Mouse (Mus musculus): Measurements from ENCODE around the gene Ppp2r2c. TPM values are rescaled to one million over a fixed set of nuclear protein-coding genes. Genes with fewer than 3 reads are reported as not detected.

Gene Ppp2r2c
- polyA plus RNA-seq, 1 experiment from 2014 or later, result 0.08 TPM

DNA sequence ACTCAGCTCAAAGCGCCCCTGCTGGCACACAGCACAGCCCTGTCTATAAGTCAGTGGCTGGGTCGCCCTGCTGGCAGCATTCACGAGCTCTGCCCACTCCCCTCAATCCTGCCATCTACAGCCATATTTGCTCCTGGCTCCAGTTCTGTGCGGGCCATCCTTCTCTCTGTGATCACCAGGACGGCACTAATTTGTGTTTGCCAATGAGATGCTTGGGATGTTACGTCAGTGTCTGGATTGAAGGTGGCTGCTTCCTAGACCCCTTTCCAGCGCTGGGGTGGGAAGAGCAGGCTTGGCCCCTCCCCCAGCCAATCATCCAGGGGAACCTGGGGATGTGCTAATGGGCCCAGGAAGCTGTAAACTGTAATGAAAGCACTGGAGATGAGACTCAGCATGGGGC lies 42.7 kb downstream of the Ppp2r2c start:
- Histone ChIP-seq H3K4me1 (ENCODE audit: control insufficient read depth, insufficient read depth, low read length) (no peaks in the 10 kb centered on the region), H3K9ac (ENCODE audit: low read length) (no peak overlapping the region), H3K27me3 (ENCODE audit: control insufficient read depth, insufficient read depth, low read length) (peaks cover 25% of the 10 kb centered on the region), H3K9me3 (replicated peaks; ENCODE audit: control insufficient read depth, low read length) (no peaks in the 10 kb centered on the region), H3K4me2 (ENCODE audit: low read depth, low read length) (no peak overlapping the region), H3K27ac (ENCODE audit: low read length) (no peak overlapping the region), H3K36me3 (ENCODE audit: control insufficient read depth, insufficient read depth) (no peaks in the 10 kb centered on the region), H3K4me3 (ENCODE audit: low read length) (no peak overlapping the region)
- 29% methylated on average over 7 of the region's 7 CpGs for WGBS
- no peak for ATAC-seq (replicated peaks; ENCODE audit: extremely low read depth, insufficient read depth, low FRiP score)

- Histone ChIP-seq H3K36me3 (ENCODE audit: control insufficient read depth, insufficient read depth) (no peaks in the 10 kb centered on the region), H3K9me3 (replicated peaks; ENCODE audit: control insufficient read depth, low read length) (no peaks in the 10 kb centered on the region), H3K4me2 (ENCODE audit: low read depth, low read length) (no peak overlapping the region), H3K4me1 (ENCODE audit: control insufficient read depth, insufficient read depth, low read length) (no peaks in the 10 kb centered on the region), H3K27ac (ENCODE audit: low read length) (no peak overlapping the region), H3K4me3 (ENCODE audit: low read length) (no peak overlapping the region), H3K9ac (ENCODE audit: low read length) (no peak overlapping the region), H3K27me3 (ENCODE audit: control insufficient read depth, insufficient read depth, low read length) (peaks cover 25% of the 10 kb centered on the region)
- no peak for ATAC-seq (replicated peaks; ENCODE audit: extremely low read depth, insufficient read depth, low FRiP score)
- WGBS, result 51% methylated on average over 11 of the region's 11 CpGs
Observed at GRCm38 (mm10) chr5:36911759-36912352, 43.5 kb downstream of the Ppp2r2c start.

DNA sequence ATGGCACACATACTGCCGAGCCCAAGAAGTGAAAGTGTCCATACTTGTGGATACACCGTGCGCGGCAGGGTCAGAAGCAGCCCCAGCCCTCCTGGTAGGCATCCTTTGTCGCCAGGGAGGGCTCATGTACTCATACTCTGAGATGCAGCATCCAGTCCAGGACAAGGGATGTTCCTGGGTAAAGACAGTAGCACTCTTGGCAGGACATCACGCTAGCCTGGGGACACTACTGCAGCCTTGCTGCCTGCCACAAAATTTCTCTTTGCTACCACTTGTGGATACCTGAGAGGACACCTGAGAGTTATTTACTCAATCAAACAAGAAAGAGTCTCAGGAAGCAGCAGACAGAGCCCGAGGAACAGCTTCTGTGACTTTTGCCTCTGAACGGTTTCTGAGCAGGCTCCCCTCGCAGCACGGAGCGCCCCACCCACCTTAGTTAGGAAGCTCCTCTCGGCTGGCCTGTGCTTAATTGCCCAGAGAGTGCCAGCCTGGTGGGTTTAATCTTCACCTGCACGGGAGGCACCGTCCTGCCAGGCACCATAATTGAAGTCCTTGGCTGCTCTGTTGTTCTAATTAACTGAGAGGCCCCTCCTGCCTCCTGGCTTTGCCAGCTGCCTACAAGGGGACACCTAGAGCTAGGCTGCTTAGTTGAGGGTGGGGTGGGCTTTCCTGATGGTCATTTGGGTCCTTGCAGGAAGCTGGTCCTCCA lies 44.4 kb downstream of the Ppp2r2c start:
- Histone ChIP-seq H3K9me3 (replicated peaks; ENCODE audit: control insufficient read depth, low read length) (no peaks in the 10 kb centered on the region), H3K36me3 (ENCODE audit: control insufficient read depth, insufficient read depth) (no peaks in the 10 kb centered on the region), H3K27ac (ENCODE audit: low read length) (no peak overlapping the region), H3K9ac (ENCODE audit: low read length) (no peak overlapping the region), H3K4me3 (ENCODE audit: low read length) (no peak overlapping the region), H3K4me2 (ENCODE audit: low read depth, low read length) (no peak overlapping the region), H3K4me1 (ENCODE audit: control insufficient read depth, insufficient read depth, low read length) (no peaks in the 10 kb centered on the region), H3K27me3 (ENCODE audit: control insufficient read depth, insufficient read depth, low read length) (peaks cover 25% of the 10 kb centered on the region)
- no peak for ATAC-seq (replicated peaks; ENCODE audit: extremely low read depth, insufficient read depth, low FRiP score)
- 47% methylated on average over 14 of the region's 14 CpGs for WGBS

- 56% methylated on average over 3 of the region's 3 CpGs for WGBS
- no peak overlapping the region for H3K27ac ChIP-seq (ENCODE audit: low read length)
- no peaks in the 10 kb centered on the region for H3K9me3 ChIP-seq (replicated peaks; ENCODE audit: control insufficient read depth, low read length)
- peaks cover 25% of the 10 kb centered on the region for H3K27me3 ChIP-seq (ENCODE audit: control insufficient read depth, insufficient read depth, low read length)
- H3K4me1 ChIP-seq (ENCODE audit: control insufficient read depth, insufficient read depth, low read length), result no peaks in the 10 kb centered on the region
- H3K9ac ChIP-seq (ENCODE audit: low read length), result no peak overlapping the region
- no peaks in the 10 kb centered on the region for H3K36me3 ChIP-seq (ENCODE audit: control insufficient read depth, insufficient read depth)
- H3K4me2 ChIP-seq (ENCODE audit: low read depth, low read length), result no peak overlapping the region
- H3K4me3 ChIP-seq (ENCODE audit: low read length), result no peak overlapping the region
- ATAC-seq (replicated peaks; ENCODE audit: extremely low read depth, insufficient read depth, low FRiP score), result no peak
Observed at GRCm38 (mm10) chr5:36915256-36915655, 46.9 kb downstream of the Ppp2r2c start.

DNA sequence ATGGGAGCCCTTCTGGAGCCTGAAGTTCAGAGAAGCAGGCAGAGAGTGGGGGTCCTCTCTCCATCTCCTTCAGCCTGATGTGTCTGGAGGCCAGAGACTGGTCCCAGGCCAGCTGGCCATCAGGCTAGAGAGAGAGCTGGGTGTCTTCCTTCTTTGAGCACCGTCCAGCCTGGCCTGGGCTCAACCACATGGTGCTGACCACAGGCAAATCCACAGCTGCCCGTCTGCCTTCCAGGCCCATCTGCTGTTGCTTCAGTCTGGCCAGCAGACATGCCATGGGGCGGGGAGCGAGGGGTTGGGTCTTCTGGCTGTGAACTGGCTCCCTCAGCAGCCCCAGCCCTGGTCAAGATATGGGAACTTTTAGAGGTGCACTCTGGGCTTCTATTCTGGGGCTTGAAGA lies 48.3 kb downstream of the Ppp2r2c start:
- H3K4me2 ChIP-seq (ENCODE audit: low read depth, low read length), result no peak overlapping the region
- no peak for ATAC-seq (replicated peaks; ENCODE audit: extremely low read depth, insufficient read depth, low FRiP score)
- H3K36me3 ChIP-seq (ENCODE audit: control insufficient read depth, insufficient read depth), result no peaks in the 10 kb centered on the region
- H3K27me3 ChIP-seq (ENCODE audit: control insufficient read depth, insufficient read depth, low read length), result peaks cover 18% of the 10 kb centered on the region
- 77% methylated on average over 4 of the region's 4 CpGs for WGBS
- no peak overlapping the region for H3K27ac ChIP-seq (ENCODE audit: low read length)
- H3K9ac ChIP-seq (ENCODE audit: low read length), result no peak overlapping the region
- H3K9me3 ChIP-seq (replicated peaks; ENCODE audit: control insufficient read depth, low read length), result no peaks in the 10 kb centered on the region
- H3K4me3 ChIP-seq (ENCODE audit: low read length), result no peak overlapping the region
- no peaks in the 10 kb centered on the region for H3K4me1 ChIP-seq (ENCODE audit: control insufficient read depth, insufficient read depth, low read length)

GRCm38 (mm10) chr5:36917245-36917644 lies 48.9 kb downstream of the Ppp2r2c start:
- Histone ChIP-seq H3K9ac (ENCODE audit: low read length) (no peak overlapping the region), H3K36me3 (ENCODE audit: control insufficient read depth, insufficient read depth) (no peaks in the 10 kb centered on the region), H3K4me1 (ENCODE audit: control insufficient read depth, insufficient read depth, low read length) (no peaks in the 10 kb centered on the region), H3K4me2 (ENCODE audit: low read depth, low read length) (no peak overlapping the region), H3K9me3 (replicated peaks; ENCODE audit: control insufficient read depth, low read length) (no peaks in the 10 kb centered on the region), H3K4me3 (ENCODE audit: low read length) (no peak overlapping the region), H3K27me3 (ENCODE audit: control insufficient read depth, insufficient read depth, low read length) (peaks cover 11% of the 10 kb centered on the region), H3K27ac (ENCODE audit: low read length) (no peak overlapping the region)
- no peak for ATAC-seq (replicated peaks; ENCODE audit: extremely low read depth, insufficient read depth, low FRiP score)
- WGBS, result 79% methylated on average over 4 of the region's 4 CpGs

DNA sequence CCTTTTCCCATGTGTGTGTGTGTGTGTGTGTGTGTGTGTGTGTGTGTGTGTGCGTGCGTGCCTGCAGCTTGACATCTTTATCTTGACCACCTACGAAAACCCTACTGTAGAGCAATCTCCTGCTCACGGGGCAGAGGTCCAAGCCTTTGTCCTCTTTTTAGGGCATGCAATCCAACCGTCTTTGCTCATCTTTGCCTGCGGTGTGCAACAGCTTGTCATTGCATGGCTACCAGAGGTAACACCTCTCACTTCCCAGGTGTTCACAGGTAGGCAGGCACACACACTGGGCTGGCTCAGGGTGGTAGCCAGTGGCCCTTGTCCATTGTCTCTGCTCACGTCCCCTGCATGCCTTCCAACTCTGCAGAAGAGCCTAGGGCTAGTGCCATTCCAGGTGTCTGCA lies 49.7 kb downstream of the Ppp2r2c start:
- Histone ChIP-seq H3K9ac (ENCODE audit: low read length) (no peak overlapping the region), H3K27ac (ENCODE audit: low read length) (no peak overlapping the region), H3K4me2 (ENCODE audit: low read depth, low read length) (no peak overlapping the region), H3K36me3 (ENCODE audit: control insufficient read depth, insufficient read depth) (no peaks in the 10 kb centered on the region), H3K4me1 (ENCODE audit: control insufficient read depth, insufficient read depth, low read length) (no peaks in the 10 kb centered on the region), H3K4me3 (ENCODE audit: low read length) (no peak overlapping the region), H3K9me3 (replicated peaks; ENCODE audit: control insufficient read depth, low read length) (no peaks in the 10 kb centered on the region), H3K27me3 (ENCODE audit: control insufficient read depth, insufficient read depth, low read length) (peaks cover 4% of the 10 kb centered on the region)
- ATAC-seq (replicated peaks; ENCODE audit: extremely low read depth, insufficient read depth, low FRiP score), result no peak
- WGBS, result 72% methylated on average over 6 of the region's 7 CpGs

DNA sequence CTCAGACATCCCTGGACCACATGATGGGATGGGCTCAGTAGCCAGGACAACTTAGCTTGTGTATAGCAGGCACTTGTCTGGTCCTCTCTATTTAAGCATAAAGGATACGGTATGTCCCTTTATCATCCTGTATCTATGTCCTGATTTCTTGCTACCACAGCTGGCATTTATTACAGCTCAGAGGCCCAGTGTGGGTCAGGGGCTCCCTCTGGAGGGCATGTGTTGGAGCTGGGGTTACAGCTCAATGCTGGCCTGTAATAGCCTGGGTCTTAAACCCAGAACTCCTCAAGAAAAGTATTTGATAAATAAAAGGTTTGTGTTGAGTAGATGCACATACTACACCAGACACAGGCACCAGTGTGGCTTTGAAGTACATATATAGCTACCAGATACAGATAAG lies 51.8 kb downstream of the Ppp2r2c start:
- 27% methylated on average over 1 of the region's 1 CpGs for WGBS
- Histone ChIP-seq H3K4me2 (ENCODE audit: low read depth, low read length) (no peak overlapping the region), H3K9me3 (replicated peaks; ENCODE audit: control insufficient read depth, low read length) (no peaks in the 10 kb centered on the region), H3K27me3 (ENCODE audit: control insufficient read depth, insufficient read depth, low read length) (no peaks in the 10 kb centered on the region), H3K9ac (ENCODE audit: low read length) (no peak overlapping the region), H3K4me3 (ENCODE audit: low read length) (no peak overlapping the region), H3K27ac (ENCODE audit: low read length) (no peak overlapping the region), H3K36me3 (ENCODE audit: control insufficient read depth, insufficient read depth) (no peaks in the 10 kb centered on the region), H3K4me1 (ENCODE audit: control insufficient read depth, insufficient read depth, low read length) (peaks cover 14% of the 10 kb centered on the region)
- no peak for ATAC-seq (replicated peaks; ENCODE audit: extremely low read depth, insufficient read depth, low FRiP score)

DNA sequence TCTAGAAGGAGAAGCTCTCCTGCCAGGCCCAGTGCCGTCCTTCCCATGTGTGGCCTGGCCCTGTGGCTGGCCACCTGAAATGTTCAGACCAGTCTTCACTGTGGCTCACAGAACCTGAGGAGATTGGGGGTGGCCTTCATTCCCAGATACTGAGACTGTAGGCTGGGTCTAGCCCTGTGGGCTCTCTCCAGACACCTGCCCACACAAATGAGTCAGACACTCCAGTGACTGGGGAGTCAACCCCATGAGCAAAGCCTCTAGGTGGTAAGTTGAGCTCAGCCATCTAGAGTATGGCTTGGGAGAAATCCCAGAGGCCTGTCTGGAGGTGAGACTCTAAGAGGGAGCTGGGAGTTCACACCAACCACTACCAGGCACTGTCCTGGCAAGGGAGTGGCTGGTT lies 53.6 kb downstream of the Ppp2r2c start:
- WGBS, result 74% methylated on average over 1 of the region's 1 CpGs
- Histone ChIP-seq H3K36me3 (ENCODE audit: control insufficient read depth, insufficient read depth) (no peaks in the 10 kb centered on the region), H3K9ac (ENCODE audit: low read length) (no peak overlapping the region), H3K27ac (ENCODE audit: low read length) (no peak overlapping the region), H3K4me3 (ENCODE audit: low read length) (no peak overlapping the region), H3K9me3 (replicated peaks; ENCODE audit: control insufficient read depth, low read length) (no peaks in the 10 kb centered on the region), H3K27me3 (ENCODE audit: control insufficient read depth, insufficient read depth, low read length) (no peaks in the 10 kb centered on the region), H3K4me2 (ENCODE audit: low read depth, low read length) (no peak overlapping the region), H3K4me1 (ENCODE audit: control insufficient read depth, insufficient read depth, low read length) (peaks cover 14% of the 10 kb centered on the region)
- ATAC-seq (replicated peaks; ENCODE audit: extremely low read depth, insufficient read depth, low FRiP score), result no peak

All from heart, embryonic 16.5 days (tissue).